Mouse (Mus musculus): ENCODE results near the gene Bicral.
"Not testable (repeated sequence)": the region's sequence is repeated elsewhere in the genome, so short reads cannot be mapped to it uniquely, and the experiment has no call there.

Gene Bicral

GRCm38 (mm10) chr17:46875626-46876025 is 17.3 kb upstream of the Bicral start:
- no peak for DNase-seq (ENCODE audit: low spot score in 2 of 2)

GRCm38 (mm10) chr17:46874133-46874532 is 15.9 kb upstream of the Bicral start:
- no peak for DNase-seq (ENCODE audit: low spot score in 2 of 2)

DNA sequence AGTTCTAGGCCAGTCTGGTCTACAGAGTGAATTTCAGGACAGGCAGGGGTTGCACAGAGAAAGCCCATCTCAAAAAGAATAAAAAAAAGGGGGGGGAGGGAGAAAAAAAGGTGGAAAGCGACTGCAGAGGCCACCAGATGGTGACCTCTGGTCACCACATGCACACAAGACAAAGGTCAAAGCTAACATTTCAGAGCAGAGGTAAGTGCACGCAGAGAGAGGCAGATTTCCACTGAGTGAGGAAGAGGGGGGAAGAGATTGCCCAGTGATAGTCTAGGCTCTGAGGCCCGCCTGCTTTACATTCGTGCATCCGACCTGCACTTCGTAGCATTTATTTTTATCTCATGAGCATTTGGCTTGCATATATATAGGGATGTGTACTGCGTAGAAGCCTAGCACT is 14.5 kb upstream of the Bicral start:
- no peak for DNase-seq (ENCODE audit: low spot score in 2 of 2)

DNA sequence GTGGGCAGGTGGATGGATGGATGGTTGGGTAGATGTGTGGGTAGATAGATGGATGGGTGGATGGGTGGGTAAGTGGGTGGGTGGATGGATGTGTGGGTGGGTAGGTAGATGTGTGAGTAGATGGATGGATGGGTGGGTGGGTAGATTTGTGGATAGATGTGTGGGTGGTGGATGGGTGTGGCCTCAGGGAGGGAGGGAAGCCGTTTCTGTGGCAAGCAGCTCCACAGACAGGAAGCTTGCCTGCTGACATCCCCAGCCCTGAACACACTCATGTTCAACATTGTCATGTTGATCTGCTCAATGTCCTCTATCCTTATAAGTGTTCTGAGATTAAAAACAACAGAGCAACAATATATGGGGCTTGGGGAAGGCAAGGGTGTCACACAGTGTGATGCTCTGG is 12.6 kb upstream of the Bicral start:
- no peak for DNase-seq (ENCODE audit: low spot score in 2 of 2)

DNA sequence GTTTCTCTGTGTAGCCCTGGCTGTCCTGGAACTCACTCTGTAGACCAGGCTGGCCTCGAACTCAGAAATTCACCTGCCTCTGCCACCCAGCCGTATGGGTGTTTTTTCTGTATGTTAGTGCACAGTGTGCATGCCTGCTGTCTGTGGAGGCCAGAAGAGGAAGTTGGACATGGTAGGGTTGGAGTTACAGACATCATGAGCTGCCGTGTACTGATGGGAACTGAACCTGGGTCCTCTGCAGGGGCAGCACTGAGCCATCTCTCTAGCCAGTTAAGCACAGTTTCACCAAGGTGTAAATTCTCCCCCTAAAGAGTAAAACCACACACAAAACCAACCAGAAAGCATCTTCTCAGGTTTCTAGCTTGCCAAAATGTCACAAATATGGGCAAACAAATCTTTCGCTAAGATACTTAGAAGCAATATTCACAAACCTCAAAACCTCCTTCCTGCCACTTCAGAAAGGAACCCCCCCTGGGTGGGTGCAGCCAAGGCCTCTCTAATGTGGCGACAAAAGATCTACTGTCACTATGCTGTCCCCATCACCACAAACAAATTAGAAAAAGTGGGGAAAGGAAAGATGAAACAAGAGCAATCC is 12.0 kb upstream of the Bicral start:
- no peak for DNase-seq (ENCODE audit: low spot score in 2 of 2)

DNA sequence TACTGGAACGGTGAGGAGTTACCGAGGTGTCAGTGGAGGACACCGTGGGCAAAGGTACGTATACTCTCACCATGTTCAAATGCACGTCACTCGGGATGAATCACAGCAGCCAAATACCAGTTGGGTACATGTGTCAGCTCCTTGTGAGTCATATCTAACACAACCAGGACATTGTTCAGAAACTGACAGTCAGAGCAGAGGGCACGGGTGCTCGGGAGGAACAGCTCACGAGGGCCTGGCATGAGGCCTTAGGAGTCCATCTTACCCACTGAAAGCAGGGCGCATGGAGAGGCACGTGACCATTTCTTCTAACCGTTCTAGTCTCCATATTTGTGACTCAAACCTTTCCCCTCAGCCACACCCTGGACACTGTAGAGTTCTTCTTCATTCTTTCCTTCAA is 8.6 kb upstream of the Bicral start:
- no peak for DNase-seq (ENCODE audit: low spot score in 2 of 2)

- no peak for DNase-seq (ENCODE audit: low spot score in 2 of 2)
Measured at GRCm38 (mm10) chr17:46864566-46865195, 6.4 kb upstream of the Bicral start.

- DNase-seq (ENCODE audit: low spot score in 2 of 2), result no peak
Measured at GRCm38 (mm10) chr17:46860120-46860519, 1.8 kb upstream of the Bicral start.

GRCm38 (mm10) chr17:46858749-46859444 is 615 bp upstream of the Bicral start:
- no peak for DNase-seq (ENCODE audit: low spot score in 2 of 2)

DNA sequence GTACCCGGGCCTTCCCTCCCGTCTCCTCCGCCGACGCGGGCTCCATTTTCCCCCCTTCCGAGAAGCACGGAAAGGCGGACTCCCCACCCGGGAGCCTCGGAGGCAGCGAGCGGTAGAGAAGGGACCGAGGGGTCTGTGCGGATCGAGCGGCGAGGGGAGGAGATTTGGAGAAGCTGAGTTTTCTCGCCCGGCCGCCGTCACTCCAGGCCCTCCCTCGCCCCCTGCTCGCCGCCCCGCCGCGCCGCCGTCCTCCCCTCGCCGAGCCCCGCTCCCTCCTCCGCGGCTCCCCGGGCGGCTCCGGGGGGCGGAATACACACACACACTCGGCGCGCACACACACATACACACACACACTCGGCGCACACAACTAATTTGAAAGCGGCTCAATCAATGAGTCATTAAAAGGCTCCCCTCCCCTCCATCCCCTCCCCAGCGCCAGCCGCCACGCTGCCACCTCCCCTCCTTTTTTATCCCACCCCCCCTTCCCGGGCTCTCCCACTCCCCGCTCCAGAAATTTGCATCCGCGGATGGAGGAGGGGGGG is 850 bp downstream of the Bicral start:
- DNase-seq (ENCODE audit: low spot score in 2 of 2), result peak; percentile 75 to 90

DNA sequence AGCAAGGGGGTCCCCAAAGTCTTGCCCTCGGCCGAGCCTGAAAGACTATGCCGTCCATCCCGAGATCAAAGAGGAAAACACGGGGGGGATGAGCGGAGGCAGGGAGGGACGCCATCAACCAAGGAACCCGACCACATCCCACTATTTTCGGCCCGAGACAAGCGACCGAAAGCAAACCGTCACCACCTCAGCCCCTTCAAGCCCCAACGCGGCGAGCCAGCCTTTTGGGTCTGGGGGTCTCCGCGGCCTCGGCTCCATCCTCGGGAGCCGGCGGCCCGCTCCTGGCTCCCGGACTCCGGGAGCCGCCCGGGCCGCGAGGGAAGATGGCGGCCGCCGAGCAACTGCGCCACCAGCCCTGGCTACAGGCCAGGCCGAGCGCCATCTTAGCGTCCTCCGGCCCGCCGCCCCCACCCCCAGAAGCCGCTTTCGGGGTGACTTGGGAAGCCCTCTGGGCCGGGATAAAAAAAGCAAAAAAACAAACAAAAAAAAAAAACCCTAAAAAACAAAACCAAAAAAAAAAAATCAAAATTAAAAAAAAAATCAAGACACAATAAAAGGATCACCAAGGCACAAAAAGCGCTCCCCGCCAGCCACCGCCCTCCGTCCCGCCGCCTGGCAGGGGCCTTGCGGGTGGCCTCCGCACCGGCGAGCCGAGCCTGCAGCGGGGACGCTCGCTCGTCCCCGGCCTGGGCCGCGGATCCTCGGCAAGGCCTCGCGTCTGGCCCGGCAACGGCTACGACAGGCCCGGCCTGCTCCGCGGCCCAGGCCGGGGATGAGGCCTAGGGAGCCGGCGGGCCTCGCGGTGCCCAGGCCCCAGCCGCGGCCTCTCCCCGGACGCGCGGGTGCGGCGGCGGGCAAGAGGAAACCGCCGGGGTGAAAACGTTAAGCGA is 1.6 kb downstream of the Bicral start:
- peak; percentile 84 to 93 for DNase-seq (ENCODE audit: low spot score in 2 of 2)

GRCm38 (mm10) chr17:46856107-46856388 is 2.2 kb downstream of the Bicral start:
- DNase-seq (ENCODE audit: low spot score in 2 of 2), result no peak

- DNase-seq (ENCODE audit: low spot score in 2 of 2), result no peak
Measured at GRCm38 (mm10) chr17:46855328-46856106, 2.8 kb downstream of the Bicral start.

GRCm38 (mm10) chr17:46854640-46855110 is 3.6 kb downstream of the Bicral start:
- no peak for DNase-seq (ENCODE audit: low spot score in 2 of 2)

GRCm38 (mm10) chr17:46854096-46854495 is 4.2 kb downstream of the Bicral start:
- no peak for DNase-seq (ENCODE audit: low spot score in 2 of 2)

DNA sequence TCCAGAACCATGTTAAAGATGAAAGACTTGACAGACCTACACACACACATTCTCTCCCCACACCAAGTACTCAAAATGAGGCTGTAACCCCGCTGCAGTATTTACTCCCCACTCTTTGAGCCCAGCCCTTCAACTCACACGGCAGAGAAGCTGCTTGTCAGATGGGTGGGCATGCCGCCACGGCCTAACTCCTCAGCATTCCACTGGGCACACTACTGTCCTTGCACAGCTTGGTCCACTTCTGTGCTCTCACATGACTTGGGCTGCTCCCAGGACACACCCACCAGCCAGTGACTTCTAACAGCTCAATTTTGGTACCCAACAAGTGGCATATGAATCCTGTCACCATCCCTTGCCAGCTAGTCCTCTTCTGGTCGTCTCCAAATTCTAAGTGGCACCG is 5.0 kb downstream of the Bicral start:
- DNase-seq (ENCODE audit: low spot score in 2 of 2), result peak in 1 of 2 experiments; percentile 18

DNA sequence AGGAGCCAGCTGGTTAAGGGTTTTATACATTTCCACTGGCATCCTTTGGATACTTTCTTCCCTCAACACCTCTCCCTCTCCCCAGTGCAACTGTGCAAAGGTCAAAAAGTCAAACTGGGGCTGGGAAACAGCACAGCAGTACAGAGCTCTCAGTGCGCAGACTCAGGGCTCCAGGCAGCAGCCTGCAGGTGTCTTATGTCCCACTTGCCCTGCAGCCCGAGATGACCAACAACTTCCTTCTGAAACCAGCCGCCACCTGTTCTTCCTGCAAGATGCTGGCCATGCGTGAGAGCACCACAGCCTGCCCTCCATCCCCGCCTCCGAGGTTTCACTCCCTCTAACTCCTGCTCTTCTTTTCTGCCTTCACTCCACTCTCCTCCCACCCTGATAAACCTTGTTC is 5.6 kb downstream of the Bicral start:
- DNase-seq (ENCODE audit: low spot score in 2 of 2), result peak; percentile 51 to 70

- DNase-seq (ENCODE audit: low spot score in 2 of 2), result no peak
Measured at GRCm38 (mm10) chr17:46847206-46847605, 11.1 kb downstream of the Bicral start.

DNA sequence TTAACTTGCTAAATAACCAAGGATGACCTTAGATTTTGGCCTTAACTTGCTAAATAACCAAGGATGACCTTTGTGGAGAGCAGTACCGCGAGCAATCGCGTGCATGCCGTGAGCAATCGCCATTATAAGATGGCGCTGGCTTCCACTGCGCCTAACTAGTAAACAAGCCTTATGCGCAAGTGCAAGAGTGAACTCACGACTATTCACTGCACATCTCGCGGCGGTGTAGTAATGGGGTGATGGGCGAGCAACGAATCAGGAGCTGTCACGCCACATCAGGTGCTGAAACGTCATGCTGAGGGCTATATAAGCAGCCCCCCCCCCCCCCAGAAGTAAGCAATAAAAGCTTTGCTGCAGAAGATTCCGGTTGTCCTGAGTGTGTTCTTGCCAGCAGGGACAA is 11.7 kb downstream of the Bicral start:
- DNase-seq (ENCODE audit: low spot score in 2 of 2), result not testable (repeated sequence)

- no peak for DNase-seq (ENCODE audit: low spot score in 2 of 2)
Measured at GRCm38 (mm10) chr17:46845262-46845661, 13.0 kb downstream of the Bicral start.

- no peak for DNase-seq (ENCODE audit: low spot score in 2 of 2)
Measured at GRCm38 (mm10) chr17:46844811-46845210, 13.5 kb downstream of the Bicral start.
